Mouse (Mus musculus) midbrain, embryonic 13.5 days (tissue): ENCODE results near the gene Fam189a1. TPM values are rescaled to one million over a fixed set of nuclear protein-coding genes. Genes with fewer than 3 reads are reported as not detected.
A peak's percentile ranks its signal among the peaks of the same experiment; 100 is the strongest.

ENCODE experiments used
- ATAC-seq: fragments of 200-750 bp; cut with Nextera tagmentation; 2 replicates; pipeline ENCODE4 v1.8.0; 2017; ENCODE audit warnings: mild to moderate bottlenecking, moderate TSS enrichment, moderate library complexity
- H3K27ac ChIP-seq: fragments of 300-500 bp; sonication (generic); 2 replicates; pipeline ENCODE4 v1.5.1; 2015; ENCODE audit warnings: inconsistent platforms, mild to moderate bottlenecking, moderate library complexity
- H3K27me3 ChIP-seq: fragments of 300-500 bp; sonication (generic); 2 replicates; pipeline ENCODE4 v1.6.1; 2015; ENCODE audit warnings: mild to moderate bottlenecking, inconsistent platforms
- H3K36me3 ChIP-seq: fragments of 300-500 bp; sonication (generic); 2 replicates; pipeline ENCODE4 v1.6.1; 2015; ENCODE audit warnings: mild to moderate bottlenecking, inconsistent platforms
- H3K4me1 ChIP-seq: fragments of 300-500 bp; sonication (generic); replicated peaks from 2 replicates; pipeline ENCODE4 v1.6.1; 2015; ENCODE audit warnings: inconsistent platforms
- H3K4me2 ChIP-seq: fragments of 300-500 bp; sonication (generic); replicated peaks from 2 replicates; pipeline ENCODE4 v1.6.1; 2015; ENCODE audit warnings: moderate library complexity, mild to moderate bottlenecking, inconsistent platforms
- H3K4me3 ChIP-seq: fragments of 300-500 bp; sonication (generic); replicated peaks from 2 replicates; pipeline ENCODE4 v1.5.1; 2015; ENCODE audit warnings: mild to moderate bottlenecking, inconsistent platforms
- H3K9ac ChIP-seq: fragments of 300-500 bp; sonication (generic); replicated peaks from 2 replicates; pipeline ENCODE4 v1.6.1; 2015; ENCODE audit warnings: mild to moderate bottlenecking, inconsistent platforms
- H3K9me3 ChIP-seq: fragments of 300-500 bp; sonication (generic); 2 replicates; pipeline ENCODE4 v1.6.1; 2016; ENCODE audit warnings: mild to moderate bottlenecking, inconsistent platforms
- WGBS: fragments of 180-500 bp; shearing (Covaris S2); methylation state at CpG from one replicate; pipeline ENCODE4 v1.1.7; 2015; 5-methylcytosine and 5-hydroxymethylcytosine counted together
- polyA plus RNA-seq: library from polyadenylated mRNA; unstranded; fragments of >200 nt; fragmentation: Nextera tagmentation; extraction: Ambion mirVana; gene quantifications from 2 replicates; pipeline ENCODE4 v1.2.1, GENCODE M21; 2015

Fam189a1 gene
- polyA plus RNA-seq, 1 experiment from 2014 or later = 5.9 TPM

DNA sequence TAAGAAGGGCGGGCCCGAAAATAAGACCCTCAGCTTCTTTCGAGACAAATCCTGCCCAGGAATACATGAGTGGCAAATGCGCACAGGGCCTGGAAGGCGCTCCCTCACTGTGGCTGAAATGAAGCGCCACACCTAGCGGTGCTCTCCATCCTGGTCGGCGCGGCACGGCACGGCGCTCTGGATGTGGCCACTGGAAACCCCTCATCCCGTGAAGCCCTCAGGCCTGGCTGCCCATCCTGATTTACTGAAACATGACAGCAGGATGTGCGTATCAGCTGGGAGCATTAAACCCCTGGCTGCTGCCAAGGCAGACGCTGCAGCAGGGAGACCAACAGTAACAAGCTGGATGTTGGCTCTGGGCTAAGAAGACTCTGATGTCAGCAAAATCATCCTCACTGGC, 126.4 kb downstream of the Fam189a1 start:
- Histone ChIP-seq H3K9me3 (0 out of 2 replicates have a peak, but pooled peaks cover 9% of the 10 kb centered on the region), H3K4me1 (no peaks in the 10 kb centered on the region), H3K4me3 (no peak overlapping the region), H3K27me3 (no peaks in the 10 kb centered on the region), H3K36me3 (no peaks in the 10 kb centered on the region), H3K27ac (no peak overlapping the region), H3K9ac (no peak overlapping the region), H3K4me2 (no peak overlapping the region)
- 88% methylated on average over 16 of the region's 16 CpGs for WGBS
- 0 out of 2 replicates have a peak, but pooled peaks have one; percentile 43 for ATAC-seq

DNA sequence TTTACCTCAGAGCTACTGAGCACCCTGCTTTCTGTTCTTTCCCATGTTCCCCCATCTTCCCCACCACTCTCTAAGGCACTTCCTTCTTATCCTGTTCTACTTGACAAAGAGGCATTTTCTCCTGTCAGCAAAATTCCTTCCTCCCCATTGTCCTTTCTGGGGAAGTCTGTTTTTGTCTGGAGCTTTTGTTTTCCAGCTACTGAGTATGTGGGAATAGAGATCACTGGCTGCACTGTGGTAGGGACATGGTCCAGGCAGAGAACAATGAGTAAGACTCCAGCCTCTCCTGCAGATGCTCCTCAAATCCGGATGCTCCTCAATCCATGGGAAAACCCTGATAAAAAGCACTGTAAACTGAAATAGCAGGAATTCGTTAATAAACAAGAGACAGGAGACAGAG, 135.1 kb downstream of the Fam189a1 start:
- Histone ChIP-seq H3K4me2 (no peak overlapping the region), H3K9me3 (0 out of 2 replicates have a peak, but pooled peaks cover 9% of the 10 kb centered on the region), H3K4me3 (no peak overlapping the region), H3K4me1 (peaks cover 25% of the 10 kb centered on the region), H3K27ac (no peak overlapping the region), H3K9ac (no peak overlapping the region), H3K36me3 (no peaks in the 10 kb centered on the region), H3K27me3 (no peaks in the 10 kb centered on the region)
- no peak for ATAC-seq
- 41% methylated on average over 2 of the region's 2 CpGs for WGBS

DNA sequence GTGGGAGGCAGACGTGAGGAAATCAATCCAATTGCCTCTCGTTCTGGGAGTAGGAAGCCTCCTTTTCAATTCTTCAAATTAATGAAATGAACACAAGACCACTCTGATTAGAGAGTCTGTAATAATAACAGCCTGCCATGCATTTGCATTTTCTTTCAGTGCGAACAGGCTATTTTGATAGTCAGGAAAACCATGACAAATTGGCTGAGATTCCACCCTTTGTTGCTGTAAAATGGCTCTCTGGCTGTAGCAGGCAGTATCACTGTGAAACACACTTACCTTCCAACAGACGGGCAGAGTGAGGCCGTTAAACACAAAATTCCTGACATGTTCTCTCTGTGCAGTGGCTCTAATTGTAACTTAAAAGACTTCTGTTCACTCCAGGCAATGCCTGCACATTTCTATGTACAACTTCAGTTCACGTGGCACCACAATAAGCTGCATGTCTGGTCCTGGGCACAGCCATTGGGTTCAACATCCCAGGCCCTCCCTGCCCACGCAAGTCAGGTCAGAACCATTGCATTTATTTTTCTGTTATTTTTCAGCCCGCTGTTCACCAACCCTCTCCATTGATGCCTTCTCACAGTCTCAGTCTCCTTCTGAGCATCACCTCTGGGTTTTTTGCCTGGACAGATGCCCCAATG, 138.2 kb downstream of the Fam189a1 start:
- H3K27ac ChIP-seq = peak overlapping the region; percentile 42; the same call in 1 of the 2 replicates
- 29% methylated on average over 8 of the region's 8 CpGs for WGBS

DNA sequence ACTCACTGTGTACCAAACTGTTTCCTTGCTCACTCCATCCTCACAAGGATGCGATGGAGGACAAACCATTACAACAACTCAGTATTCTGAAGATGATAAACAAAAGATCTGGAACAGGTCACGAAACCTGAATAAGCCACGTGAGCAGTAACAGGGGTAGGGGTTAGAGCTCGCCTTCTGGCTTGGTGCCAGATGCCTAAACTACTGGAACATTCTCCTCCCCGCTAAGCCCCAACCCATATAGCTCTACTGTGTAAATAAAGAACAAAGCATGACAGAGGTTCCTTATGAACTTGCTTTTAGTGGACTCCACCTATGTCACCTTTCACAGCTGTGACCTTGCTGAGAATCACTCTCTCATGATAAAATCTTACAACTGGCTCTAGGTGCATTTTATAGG, 139.0 kb downstream of the Fam189a1 start:
- Histone ChIP-seq H3K36me3 (no peaks in the 10 kb centered on the region), H3K27me3 (no peaks in the 10 kb centered on the region), H3K4me3 (no peak overlapping the region), H3K9ac (no peak overlapping the region), H3K27ac (no peak overlapping the region), H3K4me2 (no peak overlapping the region), H3K4me1 (peaks cover 25% of the 10 kb centered on the region), H3K9me3 (no peaks in the 10 kb centered on the region)
- ATAC-seq = peak; percentile 52; the same call in 1 of the 2 replicates
- 67% methylated on average over 5 of the region's 5 CpGs for WGBS

More for the DNA sequence above, 138.2 kb downstream of the Fam189a1 start:
- no peaks in the 10 kb centered on the region for H3K9me3 ChIP-seq
- no peaks in the 10 kb centered on the region for H3K36me3 ChIP-seq
- H3K27me3 ChIP-seq = no peaks in the 10 kb centered on the region
- H3K4me3 ChIP-seq = no peak overlapping the region
- no peak overlapping the region for H3K4me2 ChIP-seq
- H3K4me1 ChIP-seq = peaks cover 25% of the 10 kb centered on the region
- ATAC-seq = peak; percentile 74
- H3K9ac ChIP-seq = no peak overlapping the region

DNA sequence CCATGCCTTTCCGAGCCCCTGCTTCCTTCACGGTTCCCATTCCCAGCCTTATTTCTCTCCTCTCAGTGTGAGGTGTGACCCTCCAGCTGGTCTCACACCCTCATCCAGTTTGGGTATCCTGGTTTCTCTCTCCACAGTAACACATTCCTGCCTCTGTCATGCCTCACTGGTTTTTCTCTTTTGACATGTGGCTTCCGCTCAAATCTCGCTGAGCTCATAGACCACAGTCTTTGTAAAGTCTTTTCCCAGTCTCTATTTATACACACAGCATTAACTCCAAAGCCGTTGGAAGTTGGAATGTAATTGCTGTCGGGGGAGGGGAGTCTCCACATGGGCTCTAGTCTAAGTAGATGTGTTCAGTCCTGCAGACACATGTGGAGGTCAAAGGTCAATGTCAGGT, 145.2 kb downstream of the Fam189a1 start:
- 0 out of 2 replicates have a peak, but pooled peaks have one; percentile 50 for ATAC-seq
- no peak overlapping the region for H3K4me3 ChIP-seq
- H3K4me1 ChIP-seq = peaks cover 9% of the 10 kb centered on the region
- no peaks in the 10 kb centered on the region for H3K9me3 ChIP-seq
- no peak overlapping the region for H3K27ac ChIP-seq
- no peaks in the 10 kb centered on the region for H3K36me3 ChIP-seq
- WGBS = 28% methylated on average over 6 of the region's 6 CpGs
- H3K4me2 ChIP-seq = no peak overlapping the region
- no peak overlapping the region for H3K9ac ChIP-seq
- H3K27me3 ChIP-seq = no peaks in the 10 kb centered on the region

DNA sequence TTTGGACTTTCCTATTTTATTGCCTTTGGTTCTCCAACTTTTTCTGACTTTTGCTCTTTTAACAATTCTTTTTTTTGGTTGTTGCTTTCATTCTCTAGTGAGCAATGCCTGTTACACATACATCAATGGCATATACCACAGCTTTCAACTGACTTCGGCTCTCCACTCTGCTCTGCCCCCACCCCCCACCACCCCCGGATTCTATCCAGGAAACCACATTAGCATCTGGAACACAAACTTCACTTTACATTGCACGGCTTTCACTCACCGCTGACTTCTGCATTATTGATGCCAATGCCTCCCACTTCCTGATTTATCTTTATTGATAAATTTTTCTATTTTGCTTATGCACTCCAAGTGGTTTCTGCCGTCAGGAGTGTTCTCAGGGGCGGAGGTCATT, 146.1 kb downstream of the Fam189a1 start:
- no peaks in the 10 kb centered on the region for H3K36me3 ChIP-seq
- H3K4me1 ChIP-seq = peaks cover 9% of the 10 kb centered on the region
- H3K9me3 ChIP-seq = no peaks in the 10 kb centered on the region
- no peak overlapping the region for H3K4me2 ChIP-seq
- no peak overlapping the region for H3K4me3 ChIP-seq
- no peak overlapping the region for H3K27ac ChIP-seq
- no peak overlapping the region for H3K9ac ChIP-seq
- 40% methylated on average over 6 of the region's 6 CpGs for WGBS
- H3K27me3 ChIP-seq = no peaks in the 10 kb centered on the region
- no peak for ATAC-seq

DNA sequence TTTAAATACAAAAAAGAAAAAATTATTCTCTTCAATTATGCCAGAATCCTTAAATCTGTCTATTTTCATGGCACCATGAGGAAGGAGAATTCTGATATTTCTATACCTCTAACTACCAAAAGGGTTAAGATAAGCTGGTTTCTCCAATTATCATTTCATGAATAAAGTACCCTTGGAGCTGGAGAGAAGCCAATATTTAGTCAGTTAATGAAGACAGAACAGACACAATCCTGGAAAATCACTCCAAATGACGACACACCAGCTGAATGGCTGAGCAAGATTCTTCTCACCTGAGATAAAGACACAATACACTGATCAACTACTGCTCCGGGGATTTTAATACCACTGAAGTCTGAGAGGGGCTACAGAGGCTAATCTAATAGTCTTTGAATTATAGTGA, 150.6 kb downstream of the Fam189a1 start:
- ATAC-seq = no peak
- Histone ChIP-seq H3K9me3 (no peaks in the 10 kb centered on the region), H3K4me3 (no peak overlapping the region), H3K4me2 (no peak overlapping the region), H3K36me3 (no peaks in the 10 kb centered on the region), H3K27ac (no peak overlapping the region), H3K27me3 (no peaks in the 10 kb centered on the region), H3K9ac (no peak overlapping the region), H3K4me1 (peaks cover 5% of the 10 kb centered on the region)
- 42% methylated on average over 2 of the region's 2 CpGs for WGBS

DNA sequence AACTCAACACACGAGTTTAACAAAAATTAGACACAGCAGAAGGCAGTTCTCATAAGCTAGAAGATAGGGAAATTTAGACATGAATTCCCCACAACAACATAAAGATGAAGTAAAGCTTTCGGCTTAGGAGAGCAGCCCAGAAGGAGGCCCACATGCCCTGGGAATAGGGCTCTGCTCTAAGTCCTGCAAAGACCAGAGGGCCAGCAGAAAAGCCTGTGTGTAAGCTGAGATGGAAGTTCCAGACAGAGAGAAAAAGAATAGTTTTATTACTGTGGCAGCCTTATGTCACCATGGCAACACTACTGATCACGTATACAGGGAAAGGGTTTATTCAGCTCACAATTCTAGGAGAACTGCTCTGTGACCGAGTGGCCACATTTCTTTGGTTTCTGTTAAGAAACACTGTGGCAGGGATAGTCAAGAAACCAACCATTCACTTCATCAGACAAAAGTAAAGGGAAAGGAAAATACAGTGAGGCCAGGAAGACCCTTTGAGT, 156.6 kb downstream of the Fam189a1 start:
- peaks cover 5% of the 10 kb centered on the region; the same call in 1 of the 2 replicates for H3K4me1 ChIP-seq
- no peak overlapping the region; the same call in 1 of the 2 replicates for H3K9ac ChIP-seq
- no peaks in the 10 kb centered on the region for H3K9me3 ChIP-seq
- H3K4me3 ChIP-seq = no peak overlapping the region
- no peak for ATAC-seq
- H3K27ac ChIP-seq = no peak overlapping the region
- no peak overlapping the region for H3K4me2 ChIP-seq
- no peaks in the 10 kb centered on the region for H3K36me3 ChIP-seq
- no peaks in the 10 kb centered on the region for H3K27me3 ChIP-seq
- 45% methylated on average over 4 of the region's 4 CpGs for WGBS

DNA sequence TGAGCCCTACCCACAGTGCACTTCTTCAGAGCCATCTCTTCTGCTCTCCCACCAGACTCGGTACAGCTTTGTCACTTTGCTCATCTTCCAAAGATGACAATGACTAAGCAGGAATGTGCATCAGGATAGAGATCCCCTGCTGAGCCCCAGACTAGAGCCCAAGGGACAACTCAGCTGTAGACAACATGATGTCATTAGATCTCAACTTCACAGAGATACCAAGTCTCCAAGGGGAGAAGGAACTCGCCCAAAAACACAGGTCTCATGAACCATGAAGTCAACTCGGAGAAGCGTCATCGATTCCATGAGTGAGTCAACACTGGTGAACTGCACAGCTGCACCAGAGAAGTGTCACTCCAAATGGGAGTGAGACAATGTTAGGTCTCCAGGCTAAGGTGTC, 158.6 kb downstream of the Fam189a1 start:
- Histone ChIP-seq H3K9ac (no peak overlapping the region), H3K4me3 (no peak overlapping the region), H3K27ac (no peak overlapping the region), H3K4me2 (no peak overlapping the region), H3K9me3 (no peaks in the 10 kb centered on the region), H3K36me3 (no peaks in the 10 kb centered on the region), H3K4me1 (peaks cover 5% of the 10 kb centered on the region; the same call in 1 of the 2 replicates), H3K27me3 (no peaks in the 10 kb centered on the region)
- no peak for ATAC-seq
- 90% methylated on average over 5 of the region's 5 CpGs for WGBS

DNA sequence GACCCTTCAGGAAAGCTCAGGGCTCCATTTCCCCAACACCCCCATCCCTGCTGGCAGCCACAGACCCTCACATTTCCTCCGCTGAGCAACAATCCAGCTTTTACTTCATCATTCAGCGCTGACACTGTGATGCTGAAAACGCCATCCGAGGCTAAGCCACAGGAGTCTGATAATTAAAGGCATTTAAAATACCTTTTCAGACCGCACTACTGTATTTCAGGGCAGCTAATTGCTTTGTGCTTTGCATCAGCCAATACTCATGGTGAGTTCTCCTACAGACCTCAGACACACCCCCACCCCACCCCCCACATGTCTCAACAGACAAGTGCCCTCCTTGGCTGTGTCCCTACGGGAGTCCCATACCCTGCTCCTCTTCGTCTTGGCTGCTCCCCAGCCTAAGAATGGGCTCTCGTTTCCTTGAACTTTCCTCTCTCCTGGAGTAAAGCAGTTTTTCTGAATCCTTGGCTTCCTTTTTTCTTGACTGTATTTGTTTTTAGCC, 160.4 kb downstream of the Fam189a1 start:
- H3K27ac ChIP-seq = no peak overlapping the region
- no peak for ATAC-seq

DNA sequence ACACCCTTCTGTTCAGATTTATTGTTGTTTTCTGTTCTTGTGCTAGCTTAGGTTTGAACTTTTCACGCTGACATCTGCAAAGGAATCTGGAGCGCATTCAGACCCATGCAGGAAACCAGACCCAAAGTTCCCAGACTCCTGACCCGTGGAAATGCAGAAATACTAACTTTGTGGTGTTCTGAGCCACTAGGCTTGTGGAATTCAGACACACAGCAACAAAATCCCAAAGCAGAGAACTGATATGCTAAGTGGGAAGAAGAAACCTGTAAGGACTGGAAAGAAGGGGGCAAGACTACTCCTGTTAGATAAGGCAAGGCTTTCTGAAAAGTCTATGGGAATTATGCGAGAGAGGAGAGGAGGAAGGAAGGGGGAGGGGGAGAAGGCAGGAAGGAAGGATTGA, 167.0 kb downstream of the Fam189a1 start:
- Histone ChIP-seq H3K27me3 (no peaks in the 10 kb centered on the region), H3K9ac (no peak overlapping the region), H3K36me3 (no peaks in the 10 kb centered on the region), H3K4me3 (no peak overlapping the region), H3K4me1 (no peaks in the 10 kb centered on the region), H3K4me2 (no peak overlapping the region), H3K27ac (no peak overlapping the region), H3K9me3 (no peaks in the 10 kb centered on the region)
- 83% methylated on average over 4 of the region's 4 CpGs for WGBS
- no peak for ATAC-seq

More for the DNA sequence above, 160.4 kb downstream of the Fam189a1 start:
- no peak overlapping the region for H3K4me3 ChIP-seq
- H3K9me3 ChIP-seq = no peaks in the 10 kb centered on the region
- 49% methylated on average over 8 of the region's 8 CpGs for WGBS
- H3K4me1 ChIP-seq = peaks cover 5% of the 10 kb centered on the region; the same call in 1 of the 2 replicates
- H3K27me3 ChIP-seq = no peaks in the 10 kb centered on the region
- H3K4me2 ChIP-seq = no peak overlapping the region
- no peak overlapping the region for H3K9ac ChIP-seq
- H3K36me3 ChIP-seq = no peaks in the 10 kb centered on the region

DNA sequence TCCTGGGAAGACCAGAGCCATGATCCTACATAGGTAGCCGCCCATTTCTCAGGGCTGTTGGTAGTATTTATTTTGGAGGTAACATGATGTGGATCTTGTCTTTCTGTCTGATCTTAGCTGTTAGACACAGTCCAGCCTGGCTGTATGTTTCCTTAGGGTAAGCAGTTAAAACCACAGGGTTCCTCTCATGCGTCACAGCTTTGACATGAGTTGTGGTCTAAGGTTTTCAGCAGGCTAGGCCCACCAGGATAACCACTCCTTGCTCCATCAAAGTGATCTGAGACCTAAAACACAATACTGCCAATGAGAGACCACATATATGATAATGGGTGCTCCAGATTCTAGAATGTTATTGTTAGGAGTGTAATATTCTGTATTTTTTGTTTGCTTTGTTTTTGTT, 168.4 kb downstream of the Fam189a1 start:
- ATAC-seq = no peak
- Histone ChIP-seq H3K4me1 (no peaks in the 10 kb centered on the region), H3K36me3 (no peaks in the 10 kb centered on the region), H3K27me3 (no peaks in the 10 kb centered on the region), H3K9ac (no peak overlapping the region), H3K4me2 (no peak overlapping the region), H3K9me3 (no peaks in the 10 kb centered on the region), H3K27ac (no peak overlapping the region), H3K4me3 (no peak overlapping the region)
- WGBS = 84% methylated on average over 2 of the region's 2 CpGs
